ENCODE assay signal across 1 mouse cellular context in the genomic region with DNA sequence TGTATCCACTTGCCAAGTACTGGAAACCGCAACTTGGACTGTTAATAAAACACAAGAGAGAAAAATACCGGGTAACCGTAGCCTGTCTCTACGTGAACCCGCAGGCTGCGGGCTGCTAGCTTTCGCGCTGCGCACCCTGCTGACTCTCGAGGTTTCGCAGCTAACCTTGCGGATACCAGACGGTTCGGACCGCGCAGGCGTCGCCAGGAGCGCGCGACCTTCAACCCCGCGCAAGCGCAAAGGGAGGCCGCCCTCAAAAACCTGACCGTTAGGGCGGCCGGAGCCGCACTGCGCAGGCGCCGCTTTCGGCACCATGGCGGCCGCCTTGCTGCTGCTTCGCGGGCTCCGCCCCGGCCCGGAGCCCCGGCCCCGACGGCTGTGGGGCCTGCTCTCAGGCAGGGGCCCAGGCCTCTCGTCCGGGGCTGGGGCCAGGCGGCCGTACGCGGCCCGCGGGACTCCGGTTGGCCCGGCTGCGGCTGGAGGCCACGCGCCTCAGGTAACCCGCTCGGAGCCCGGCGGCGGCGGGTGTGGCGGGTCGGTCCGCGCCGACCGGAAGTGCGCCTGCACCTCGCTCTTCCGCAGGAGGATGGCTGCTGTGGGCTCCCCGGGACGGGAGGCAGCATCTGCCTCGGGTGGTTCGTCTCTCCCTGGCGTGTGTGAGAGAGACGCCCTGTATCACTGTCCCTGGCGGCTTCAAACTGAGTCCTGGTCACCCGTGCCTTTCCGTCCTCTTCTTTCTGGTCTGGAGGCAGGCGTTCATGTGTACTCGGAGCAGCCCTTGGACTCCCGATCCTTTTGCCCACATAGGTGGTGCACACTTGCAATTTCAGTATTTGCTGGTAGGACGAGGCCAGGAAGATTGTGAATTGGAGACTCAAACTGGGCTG.
TF ChIP-seq lines count a peak whose summit lies in the region.

No protein-coding gene starts in this region.

TF ChIP-seq in CH12.LX, 34 proteins besides CTCF, POLR2A, EP300 and RAD21:
- no peak for TF ChIP-seq ZNF384 (IDR thresholded peaks at IDR 0.05; ENCODE audit: low read depth, low read length)
- peak; percentile 61 for TF ChIP-seq CHD2 (IDR thresholded peaks at IDR 0.05; ENCODE audit: low read length)
- TF ChIP-seq MAZ (IDR thresholded peaks at IDR 0.05; ENCODE audit: low read depth, low read length): 0 out of 2 replicates have a peak, but pooled peaks have one; percentile 14
- TF ChIP-seq ZC3H11A (IDR thresholded peaks at IDR 0.05; ENCODE audit: low read depth, low read length): no peak
- peak; percentile 69; the same call in 1 of the 2 replicates for TF ChIP-seq KAT2A (IDR thresholded peaks at IDR 0.05; ENCODE audit: insufficient replicate concordance, low read length)
- TF ChIP-seq UBTF (IDR thresholded peaks at IDR 0.05; ENCODE audit: low read depth, low read length): peak; percentile 48
- TF ChIP-seq E2F4 (IDR thresholded peaks at IDR 0.05; ENCODE audit: insufficient replicate concordance, low read depth, low read length): 0 out of 2 replicates have a peak, but pooled peaks have one; percentile 56
- peak; percentile 82 for TF ChIP-seq ELF1 (IDR thresholded peaks at IDR 0.05; ENCODE audit: low read depth, low read length)
- TF ChIP-seq MXI1 (IDR thresholded peaks at IDR 0.05; ENCODE audit: low read depth, low read length): peak; percentile 78; the same call in 1 of the 2 replicates
- TF ChIP-seq ETS1 (conservative IDR thresholded peaks at IDR 0.05; ENCODE audit: low read depth, low read length): no peak; the same call in 1 of the 2 replicates
- TF ChIP-seq RCOR1 (conservative IDR thresholded peaks at IDR 0.05; ENCODE audit: low read depth, low read length): peak; percentile 47
- TF ChIP-seq SIN3A (IDR thresholded peaks at IDR 0.05; ENCODE audit: low read length): peak; percentile 68; the same call in 1 of the 2 replicates
- TF ChIP-seq TCF12 (IDR thresholded peaks at IDR 0.05; ENCODE audit: low read depth, low read length): peak; percentile 81
- TF ChIP-seq MEF2A (IDR thresholded peaks at IDR 0.05; ENCODE audit: borderline replicate concordance, low read depth, low read length): peak; percentile 43; the same call in 1 of the 2 replicates
- peak; percentile 74 for TF ChIP-seq TBP (conservative IDR thresholded peaks at IDR 0.05; ENCODE audit: low read depth, low read length)
- no peak for TF ChIP-seq CHD1 (IDR thresholded peaks at IDR 0.05; ENCODE audit: low read depth, low read length)
- peak; percentile 96 for TF ChIP-seq NRF1 (IDR thresholded peaks at IDR 0.05; ENCODE audit: low read depth, low read length)
- no peak; the same call in 1 of the 2 replicates for TF ChIP-seq MYC (IDR thresholded peaks at IDR 0.05; ENCODE audit: low read depth, low read length)
- TF ChIP-seq HCFC1 (IDR thresholded peaks at IDR 0.05; ENCODE audit: low read depth, low read length): peak; percentile 79
- TF ChIP-seq ZKSCAN1 (IDR thresholded peaks at IDR 0.05; ENCODE audit: borderline replicate concordance, low read depth, low read length): no peak
- peak; percentile 67 for TF ChIP-seq SMC3 (IDR thresholded peaks at IDR 0.05; ENCODE audit: low read depth, low read length)
- no peak for TF ChIP-seq USF1 (IDR thresholded peaks at IDR 0.05; ENCODE audit: low read depth, low read length)
- TF ChIP-seq JUN (IDR thresholded peaks at IDR 0.05; ENCODE audit: insufficient read depth, low read depth, low read length): no peak
- peak; percentile 82; the same call in 1 of the 2 replicates for TF ChIP-seq ZMIZ1 (IDR thresholded peaks at IDR 0.05; ENCODE audit: low read depth, low read length)
- TF ChIP-seq BHLHE40 (IDR thresholded peaks at IDR 0.05; ENCODE audit: low read depth, low read length): no peak
- TF ChIP-seq GABPA (IDR thresholded peaks at IDR 0.05; ENCODE audit: insufficient replicate concordance, low read depth, low read length): no peak
- no peak for TF ChIP-seq PAX5 (IDR thresholded peaks at IDR 0.05; ENCODE audit: low read length)
- TF ChIP-seq JUND (conservative IDR thresholded peaks at IDR 0.05; ENCODE audit: low read depth, low read length): no peak; the same call in 1 of the 2 replicates
- 0 out of 2 replicates have a peak, but pooled peaks have one; percentile 42 for TF ChIP-seq MAFK (IDR thresholded peaks at IDR 0.05; ENCODE audit: insufficient replicate concordance, low read length)
- TF ChIP-seq NELFE (IDR thresholded peaks at IDR 0.05; ENCODE audit: low read depth, low read length): peak; percentile 96
- peak; percentile 70; the same call in 1 of the 2 replicates for TF ChIP-seq MAX (IDR thresholded peaks at IDR 0.05; ENCODE audit: low read length)
- TF ChIP-seq IRF4 (IDR thresholded peaks at IDR 0.05; ENCODE audit: low read depth, low read length): peak; percentile 39; the same call in 1 of the 2 replicates
- no peak for TF ChIP-seq USF2 (conservative IDR thresholded peaks at IDR 0.05; ENCODE audit: low read depth, low read length)
- TF ChIP-seq POLR2AphosphoS2 (IDR thresholded peaks at IDR 0.05; ENCODE audit: low read depth, low read length): peak; percentile 91
